Mouse (Mus musculus) olfactory bulb, adult 2 months (tissue): ENCODE results near the gene Mapk8ip2.

Experiments used
- CTCF ChIP-seq: fragments of 200-500 bp; IDR thresholded peaks from 2 replicates; pipeline ENCODE4 v1.5.1; 2012; ENCODE audit warnings: low read depth, mild to moderate bottlenecking, low read length, moderate library complexity; ENCODE audit not compliant: insufficient read depth
- POLR2A ChIP-seq: fragments of 200-500 bp; IDR thresholded peaks from 2 replicates; pipeline ENCODE4 v1.6.1; 2012; ENCODE audit warnings: mild to moderate bottlenecking, low read depth, low read length, moderate library complexity; ENCODE audit not compliant: insufficient read depth

- no peak for TF ChIP-seq CTCF
- no peak for TF ChIP-seq POLR2A
Measured at GRCm38 (mm10) chr15:89404831-89405623, 48.7 kb upstream of the Mapk8ip2 start.
